Mouse (Mus musculus) neural tube, embryonic 10.5 days (tissue): Measurements from ENCODE around the gene Map2.

Source experiments
- DNase-seq: peaks from one replicate; pipeline ENCODE4 v3.0.0-alpha.2; 2017; ENCODE audit warnings: low spot score; ENCODE audit errors: extremely low spot score

Map2 gene

GRCm38 (mm10) chr1:66196716-66197115, 21.6 kb downstream of the Map2 start:
- no peak for DNase-seq

GRCm38 (mm10) chr1:66205517-66205916, 30.4 kb downstream of the Map2 start:
- no peak for DNase-seq

GRCm38 (mm10) chr1:66206904-66207303, 31.8 kb downstream of the Map2 start:
- DNase-seq, result no peak

- DNase-seq, result no peak
Observed at GRCm38 (mm10) chr1:66211074-66211791, 36.2 kb downstream of the Map2 start.

- no peak for DNase-seq
Observed at GRCm38 (mm10) chr1:66221497-66221896, 46.4 kb downstream of the Map2 start.

GRCm38 (mm10) chr1:66223331-66223730, 48.3 kb downstream of the Map2 start:
- DNase-seq, result no peak

- no peak for DNase-seq
Observed at GRCm38 (mm10) chr1:66226372-66227368, 51.6 kb downstream of the Map2 start.

GRCm38 (mm10) chr1:66228205-66228604, 53.1 kb downstream of the Map2 start:
- DNase-seq, result no peak

GRCm38 (mm10) chr1:66230345-66230744, 55.3 kb downstream of the Map2 start:
- DNase-seq, result no peak

GRCm38 (mm10) chr1:66231963-66232362, 56.9 kb downstream of the Map2 start:
- no peak for DNase-seq

- DNase-seq, result no peak
Observed at GRCm38 (mm10) chr1:66244910-66245309, 69.8 kb downstream of the Map2 start.

- DNase-seq, result no peak
Observed at GRCm38 (mm10) chr1:66251649-66252332, 76.7 kb downstream of the Map2 start.

- DNase-seq, result no peak
Observed at GRCm38 (mm10) chr1:66252333-66252724, 77.3 kb downstream of the Map2 start.

- DNase-seq, result no peak
Observed at GRCm38 (mm10) chr1:66263220-66263619, 88.1 kb downstream of the Map2 start.

- no peak for DNase-seq
Observed at GRCm38 (mm10) chr1:66266231-66266924, 91.3 kb downstream of the Map2 start.

GRCm38 (mm10) chr1:66277663-66278062, 102.6 kb downstream of the Map2 start:
- no peak for DNase-seq

- no peak for DNase-seq
Observed at GRCm38 (mm10) chr1:66279222-66280009, 104.3 kb downstream of the Map2 start.

GRCm38 (mm10) chr1:66280152-66280551, 105.1 kb downstream of the Map2 start:
- no peak for DNase-seq

GRCm38 (mm10) chr1:66282447-66282846, 107.4 kb downstream of the Map2 start:
- no peak for DNase-seq

GRCm38 (mm10) chr1:66288987-66289386, 113.9 kb downstream of the Map2 start:
- no peak for DNase-seq
